8 mouse cellular contexts compared by ENCODE assay signal in genomic region chr17:43326726-43327700, GRCm38 (mm10). TPM values are rescaled to one million over a fixed set of nuclear protein-coding genes. Genes with fewer than 3 reads are reported as not detected.
DNase-seq lines count a peak whose midpoint lies in the region; ATAC-seq and TF ChIP-seq lines count a peak whose summit lies in the region.

No protein-coding gene starts in this region.

- peaks cover 25% of the 10 kb centered on the region for H3K4me1 ChIP-seq in heart, embryonic 10.5 days
- 0 out of 2 replicates have a peak, but pooled peaks cover 4% of the 10 kb centered on the region for H3K4me1 ChIP-seq in kidney, adult 2 months (ENCODE audit: control insufficient read depth, insufficient read depth, low read length)
- H3K4me1 ChIP-seq in liver, embryonic 16.5 days (ENCODE audit: control insufficient read depth, low read depth, low read length), result peaks cover 55% of the 10 kb centered on the region
- no peaks in the 10 kb centered on the region for H3K4me1 ChIP-seq in neural tube, embryonic 11.5 days (ENCODE audit: control insufficient read depth, insufficient read depth, low read length)

- DNase-seq in urinary bladder, postnatal 36 days (ENCODE audit: low spot score in 2 of 2), result peak; percentile 10 to 40
- DNase-seq in urinary bladder, postnatal 25 days (ENCODE audit: low spot score), result no peak
- peak; percentile 83 for DNase-seq in embryo, embryonic 9.5 days (ENCODE audit: extremely low spot score)
- peak; percentile 93 for DNase-seq in heart, embryonic 10.5 days (ENCODE audit: low spot score)
- DNase-seq in kidney, adult 2 months, result peak; percentile 81
- DNase-seq in neural tube, embryonic 11.5 days (ENCODE audit: low spot score), result peak; percentile 82
- DNase-seq in yolk sac, embryonic 10.5 days (ENCODE audit: low spot score), result peak; percentile 77

- TF ChIP-seq CTCF in kidney, adult 2 months (conservative IDR thresholded peaks at IDR 0.05; ENCODE audit: insufficient read depth, insufficient read length, low read depth, low read length), result peak; percentile 79

- H3K27ac ChIP-seq in heart, embryonic 10.5 days, result peak overlapping the region; percentile 89
- H3K27ac ChIP-seq in kidney, adult 2 months (ENCODE audit: insufficient read depth, low read depth, low read length), result no peak overlapping the region
- H3K27ac ChIP-seq in liver, embryonic 16.5 days (ENCODE audit: low read length), result peak overlapping the region; percentile 93
- peak overlapping the region; percentile 58 for H3K27ac ChIP-seq in neural tube, embryonic 11.5 days (ENCODE audit: low read depth, low read length)

- no peak for TF ChIP-seq POLR2A in kidney, adult 2 months (IDR thresholded peaks at IDR 0.05; ENCODE audit: low read depth, low read length)

- no peaks in the 10 kb centered on the region for H3K27me3 ChIP-seq in heart, embryonic 10.5 days (ENCODE audit: insufficient read depth, poor library complexity, severe bottlenecking)
- no peaks in the 10 kb centered on the region for H3K27me3 ChIP-seq in kidney, adult 2 months (replicated peaks; ENCODE audit: control insufficient read depth, insufficient read depth, low read length)
- no peaks in the 10 kb centered on the region for H3K27me3 ChIP-seq in liver, embryonic 16.5 days (ENCODE audit: control insufficient read depth, insufficient read depth, low read depth, low read length)
- H3K27me3 ChIP-seq in neural tube, embryonic 11.5 days (ENCODE audit: control insufficient read depth, insufficient read depth, low read length), result no peaks in the 10 kb centered on the region

- H3K36me3 ChIP-seq in heart, embryonic 10.5 days, result no peaks in the 10 kb centered on the region
- no peaks in the 10 kb centered on the region for H3K36me3 ChIP-seq in kidney, adult 2 months (ENCODE audit: control insufficient read depth, insufficient read depth, low read length)
- H3K36me3 ChIP-seq in liver, embryonic 16.5 days (ENCODE audit: control insufficient read depth, insufficient read depth), result no peaks in the 10 kb centered on the region
- H3K36me3 ChIP-seq in neural tube, embryonic 11.5 days (ENCODE audit: control insufficient read depth, insufficient read depth, low read length), result no peaks in the 10 kb centered on the region

- H3K9ac ChIP-seq in liver, embryonic 16.5 days (ENCODE audit: low read depth, low read length), result peak overlapping the region; percentile 58
- H3K9ac ChIP-seq in neural tube, embryonic 11.5 days (ENCODE audit: low read length), result peak overlapping the region; percentile 71

- 14% methylated on average over 29 of the region's 29 CpGs for WGBS in heart, embryonic 10.5 days
- WGBS in kidney, adult 2 months, result 24% methylated on average over 29 of the region's 29 CpGs
- WGBS in liver, embryonic 16.5 days (ENCODE audit: insufficient replicate concordance), result 5% methylated on average over 28 of the region's 29 CpGs
- 14% methylated on average over 29 of the region's 29 CpGs for WGBS in neural tube, embryonic 11.5 days

- peak; percentile 21 for ATAC-seq in liver, embryonic 16.5 days (ENCODE audit: low read depth)
- ATAC-seq in neural tube, embryonic 11.5 days (ENCODE audit: insufficient read depth, low FRiP score, low TSS enrichment), result peak; percentile 91

- peak overlapping the region; percentile 54 for H3K4me3 ChIP-seq in heart, embryonic 10.5 days
- peak overlapping the region; percentile 36; the same call in 1 of the 2 replicates for H3K4me3 ChIP-seq in kidney, adult 2 months (ENCODE audit: insufficient read depth, low read depth, low read length)
- peak overlapping the region; percentile 32 for H3K4me3 ChIP-seq in liver, embryonic 16.5 days (ENCODE audit: low read depth, low read length)
- H3K4me3 ChIP-seq in neural tube, embryonic 11.5 days (ENCODE audit: low read depth, low read length), result peak overlapping the region; percentile 29

- no peaks in the 10 kb centered on the region for H3K9me3 ChIP-seq in heart, embryonic 10.5 days
- H3K9me3 ChIP-seq in liver, embryonic 16.5 days (replicated peaks; ENCODE audit: control insufficient read depth, low read length), result no peaks in the 10 kb centered on the region
- no peaks in the 10 kb centered on the region for H3K9me3 ChIP-seq in neural tube, embryonic 11.5 days (ENCODE audit: control insufficient read depth, low read length)

- H3K4me2 ChIP-seq in liver, embryonic 16.5 days (ENCODE audit: low read depth, low read length), result peak overlapping the region; percentile 60
- peak overlapping the region; percentile 56 for H3K4me2 ChIP-seq in neural tube, embryonic 11.5 days (ENCODE audit: low read depth)

RNA-seq across cellular contexts. Expression of gene Adgrf5, which starts 33.2 kb away (rescaled TPM):
- polyA plus RNA-seq in heart, embryonic 10.5 days (2016; fragmentation: Nextera tagmentation; extraction: Ambion mirVana), result 12.6 and 19.4 TPM in 2 replicates
- 35.5 and 41.7 TPM in 2 replicates for polyA plus RNA-seq in kidney, adult 2 months (2012; rRNA removed)
- 3.7 and 3.8 TPM in 2 replicates for polyA plus RNA-seq in liver, embryonic 16.5 days (2015; fragmentation: Nextera tagmentation; extraction: Ambion mirVana)
- polyA plus RNA-seq in neural tube, embryonic 11.5 days (2014; fragmentation: Nextera tagmentation; extraction: Ambion mirVana), result 8.8 and 11.5 TPM in 2 replicates

RNA-seq across cellular contexts. Expression of gene Adgrf1, which starts 56.9 kb away (rescaled TPM):
- 0.10 TPM in 1 of 2 replicates, not detected in the other for polyA plus RNA-seq in heart, embryonic 10.5 days (2016; fragmentation: Nextera tagmentation; extraction: Ambion mirVana)
- 0.92 and 1.8 TPM in 2 replicates for polyA plus RNA-seq in kidney, adult 2 months (2012; rRNA removed)
- 1.0 and 1.1 TPM in 2 replicates for polyA plus RNA-seq in liver, embryonic 16.5 days (2015; fragmentation: Nextera tagmentation; extraction: Ambion mirVana)
- polyA plus RNA-seq in neural tube, embryonic 11.5 days (2014; fragmentation: Nextera tagmentation; extraction: Ambion mirVana), result not detected in 2 replicates
